Mouse (Mus musculus): Measurements from ENCODE around the gene Cuta.
A peak's percentile ranks its signal among the peaks of the same experiment; 100 is the strongest.
"Not testable (repeated sequence)": the region's sequence is repeated elsewhere in the genome, so short reads cannot be mapped to it uniquely, and the experiment has no call there.

Gene Cuta

GRCm38 (mm10) chr17:26939178-26939972, at the start of gene Cuta:
Gene Cuta (minus strand): TSS chr17:26939569.
- DNase-seq (ENCODE audit: low spot score): peak; percentile 100

GRCm38 (mm10) chr17:26985503-26986179, 46.3 kb upstream of the Cuta start:
- DNase-seq (ENCODE audit: low spot score): no peak

GRCm38 (mm10) chr17:26983382-26983781, 44.0 kb upstream of the Cuta start:
- DNase-seq (ENCODE audit: low spot score): no peak

GRCm38 (mm10) chr17:26981050-26981449, 41.7 kb upstream of the Cuta start:
- DNase-seq (ENCODE audit: low spot score): no peak

GRCm38 (mm10) chr17:26979426-26979825, 40.1 kb upstream of the Cuta start:
- DNase-seq (ENCODE audit: low spot score): no peak

- DNase-seq (ENCODE audit: low spot score): not testable (repeated sequence)
These were observed 38.0 kb upstream of the Cuta start for GRCm38 (mm10) chr17:26977354-26977753.

- no peak for DNase-seq (ENCODE audit: low spot score)
These were observed 36.0 kb upstream of the Cuta start for GRCm38 (mm10) chr17:26975415-26975814.

- DNase-seq (ENCODE audit: low spot score): no peak
These were observed 35.2 kb upstream of the Cuta start for GRCm38 (mm10) chr17:26974547-26974946.

- peak; percentile 94 for DNase-seq (ENCODE audit: low spot score)
These were observed 33.6 kb upstream of the Cuta start, which contains the start of gene Zbtb9 for GRCm38 (mm10) chr17:26972703-26973574. Gene Zbtb9 (plus strand): TSS chr17:26973167.

GRCm38 (mm10) chr17:26972107-26972506, 32.7 kb upstream of the Cuta start:
- no peak for DNase-seq (ENCODE audit: low spot score)

GRCm38 (mm10) chr17:26971247-26971905, 32.0 kb upstream of the Cuta start:
- DNase-seq (ENCODE audit: low spot score): no peak

GRCm38 (mm10) chr17:26970221-26970620, 30.9 kb upstream of the Cuta start:
- no peak for DNase-seq (ENCODE audit: low spot score)

GRCm38 (mm10) chr17:26969257-26969656, 29.9 kb upstream of the Cuta start:
- no peak for DNase-seq (ENCODE audit: low spot score)

GRCm38 (mm10) chr17:26968200-26968611, 28.8 kb upstream of the Cuta start:
- DNase-seq (ENCODE audit: low spot score): no peak

GRCm38 (mm10) chr17:26967477-26967876, 28.1 kb upstream of the Cuta start:
- no peak for DNase-seq (ENCODE audit: low spot score)

GRCm38 (mm10) chr17:26966993-26967392, 27.6 kb upstream of the Cuta start:
- no peak for DNase-seq (ENCODE audit: low spot score)

GRCm38 (mm10) chr17:26961572-26962240, 22.3 kb upstream of the Cuta start:
- DNase-seq (ENCODE audit: low spot score): no peak

- no peak for DNase-seq (ENCODE audit: low spot score)
These were observed 20.4 kb upstream of the Cuta start for GRCm38 (mm10) chr17:26959815-26960214.

- no peak for DNase-seq (ENCODE audit: low spot score)
These were observed 19.5 kb upstream of the Cuta start for GRCm38 (mm10) chr17:26958880-26959279.

GRCm38 (mm10) chr17:26957872-26958271, 18.5 kb upstream of the Cuta start:
- no peak for DNase-seq (ENCODE audit: low spot score)

- DNase-seq (ENCODE audit: low spot score): peak; percentile 40
These were observed 17.5 kb upstream of the Cuta start for GRCm38 (mm10) chr17:26956895-26957294.

Measured in spleen, adult 12 weeks (tissue).